Mouse (Mus musculus) lung, embryonic 16.5 days (tissue): ENCODE measurements around the gene Slc16a12. TPM values are rescaled to one million over a fixed set of nuclear protein-coding genes. Genes with fewer than 3 reads are reported as not detected.
A peak's percentile ranks its signal among the peaks of the same experiment; 100 is the strongest.
"Not testable (repeated sequence)": the region's sequence is repeated elsewhere in the genome, so short reads cannot be mapped to it uniquely, and the experiment has no call there.

Experiments used
- ATAC-seq: fragments of 200-750 bp; cut with Nextera tagmentation; 2 replicates; pipeline ENCODE4 v1.8.0; 2017; ENCODE audit warnings: low read depth, mild to moderate bottlenecking, moderate library complexity
- H3K27ac ChIP-seq: fragments of 300-500 bp; sonication (generic); 2 replicates; pipeline ENCODE4 v1.5.1; 2014; ENCODE audit warnings: mild to moderate bottlenecking, control low read depth, low read length
- H3K27me3 ChIP-seq: fragments of 300-500 bp; sonication (generic); 2 replicates; pipeline ENCODE4 v1.6.1; 2014; ENCODE audit warnings: low read depth, low read length, mixed read lengths; ENCODE audit not compliant: control insufficient read depth, insufficient read depth
- H3K36me3 ChIP-seq: fragments of 300-500 bp; sonication (generic); 2 replicates; pipeline ENCODE4 v1.6.1; 2014; ENCODE audit warnings: low read length; ENCODE audit not compliant: control insufficient read depth, insufficient read depth
- H3K4me1 ChIP-seq: fragments of 300-500 bp; sonication (generic); replicated peaks from 2 replicates; pipeline ENCODE4 v1.6.1; 2014; ENCODE audit warnings: low read length, mixed read lengths; ENCODE audit not compliant: control insufficient read depth, insufficient read depth
- H3K4me2 ChIP-seq: fragments of 300-500 bp; sonication (generic); 2 replicates; pipeline ENCODE4 v1.6.1; 2014; ENCODE audit warnings: low read depth, low read length, control low read depth
- H3K4me3 ChIP-seq: fragments of 300-500 bp; sonication (generic); 2 replicates; pipeline ENCODE4 v1.5.1; 2014; ENCODE audit warnings: mild to moderate bottlenecking, low read length, control low read depth
- H3K9ac ChIP-seq: fragments of 300-500 bp; sonication (generic); 2 replicates; pipeline ENCODE4 v1.6.1; 2014; ENCODE audit warnings: low read length, control low read depth
- H3K9me3 ChIP-seq: fragments of 300-500 bp; sonication (generic); 2 replicates; pipeline ENCODE4 v1.6.1; 2016; ENCODE audit warnings: low read length; ENCODE audit not compliant: control insufficient read depth
- WGBS: fragments of 180-500 bp; shearing (Covaris S2); extraction: QIAGEN DNeasy Blood & Tissue Kit; methylation state at CpG from one replicate; pipeline ENCODE4 v1.1.7; 2014; 5-methylcytosine and 5-hydroxymethylcytosine counted together
- polyA plus RNA-seq: library from polyadenylated mRNA; unstranded; fragments of >200 nt; fragmentation: Nextera tagmentation; extraction: Ambion mirVana; gene quantifications from 2 replicates; pipeline ENCODE4 v1.2.1, GENCODE M21; 2015

Slc16a12 gene
- polyA plus RNA-seq, 1 experiment from 2014 or later = 16.0 TPM

DNA sequence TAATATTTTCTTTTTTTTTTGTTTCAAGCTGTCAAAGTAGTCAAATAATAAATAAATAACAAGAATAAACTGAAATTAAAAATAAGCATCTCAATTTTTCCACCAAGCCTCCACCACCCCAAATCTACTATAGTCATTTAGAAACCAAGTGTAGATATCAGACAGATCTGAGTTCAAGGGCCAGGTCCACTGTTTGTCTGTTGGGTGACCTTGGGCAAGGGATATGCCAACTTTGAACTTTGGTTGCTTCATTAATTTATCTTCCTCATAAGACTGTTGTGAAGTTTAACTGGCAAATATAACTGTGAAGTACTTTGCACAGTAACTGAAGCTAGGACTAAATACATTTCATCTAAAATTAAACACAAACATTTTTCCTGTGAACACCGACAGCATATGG lies 8.6 kb upstream of the Slc16a12 start:
- Histone ChIP-seq H3K9ac (no peak overlapping the region), H3K9me3 (no peaks in the 10 kb centered on the region; the same call in 1 of the 2 replicates), H3K4me1 (peaks cover 5% of the 10 kb centered on the region; the same call in 1 of the 2 replicates), H3K36me3 (no peaks in the 10 kb centered on the region), H3K4me3 (no peak overlapping the region), H3K27me3 (no peaks in the 10 kb centered on the region), H3K27ac (no peak overlapping the region), H3K4me2 (no peak overlapping the region)
- 57% methylated on average over 1 of the region's 1 CpGs for WGBS
- ATAC-seq = no peak

DNA sequence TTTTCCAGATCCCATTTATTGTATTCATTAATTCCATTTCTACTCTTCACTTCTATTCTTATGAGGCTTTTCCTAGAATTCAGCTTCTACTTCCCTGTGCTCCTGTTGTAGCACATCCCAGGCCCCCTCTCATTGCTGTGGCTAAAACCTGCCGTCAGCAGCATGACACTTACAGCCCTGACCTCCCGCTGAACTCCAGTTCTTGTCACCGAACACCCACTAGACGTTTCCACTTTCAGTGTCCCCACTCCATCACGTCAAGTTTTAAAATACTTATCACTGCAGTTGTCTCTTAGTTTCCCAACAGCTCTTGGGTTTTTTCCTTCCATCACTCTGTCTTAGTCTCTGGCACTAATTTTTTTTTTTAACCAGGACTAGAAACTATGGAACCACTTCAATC lies 6.2 kb upstream of the Slc16a12 start:
- peaks cover 2% of the 10 kb centered on the region; the same call in 1 of the 2 replicates for H3K4me1 ChIP-seq
- whole genome bisulfite sequencing = 1% methylated on average over 5 of the region's 5 CpGs
- peak overlapping the region; percentile 37; the same call in 1 of the 2 replicates for H3K27ac ChIP-seq
- ATAC-seq = peak; percentile 49; the same call in 1 of the 2 replicates
- no peak overlapping the region for H3K4me3 ChIP-seq
- no peaks in the 10 kb centered on the region; the same call in 1 of the 2 replicates for H3K9me3 ChIP-seq
- no peak overlapping the region for H3K4me2 ChIP-seq
- no peaks in the 10 kb centered on the region for H3K27me3 ChIP-seq
- H3K9ac ChIP-seq = no peak overlapping the region
- H3K36me3 ChIP-seq = no peaks in the 10 kb centered on the region

DNA sequence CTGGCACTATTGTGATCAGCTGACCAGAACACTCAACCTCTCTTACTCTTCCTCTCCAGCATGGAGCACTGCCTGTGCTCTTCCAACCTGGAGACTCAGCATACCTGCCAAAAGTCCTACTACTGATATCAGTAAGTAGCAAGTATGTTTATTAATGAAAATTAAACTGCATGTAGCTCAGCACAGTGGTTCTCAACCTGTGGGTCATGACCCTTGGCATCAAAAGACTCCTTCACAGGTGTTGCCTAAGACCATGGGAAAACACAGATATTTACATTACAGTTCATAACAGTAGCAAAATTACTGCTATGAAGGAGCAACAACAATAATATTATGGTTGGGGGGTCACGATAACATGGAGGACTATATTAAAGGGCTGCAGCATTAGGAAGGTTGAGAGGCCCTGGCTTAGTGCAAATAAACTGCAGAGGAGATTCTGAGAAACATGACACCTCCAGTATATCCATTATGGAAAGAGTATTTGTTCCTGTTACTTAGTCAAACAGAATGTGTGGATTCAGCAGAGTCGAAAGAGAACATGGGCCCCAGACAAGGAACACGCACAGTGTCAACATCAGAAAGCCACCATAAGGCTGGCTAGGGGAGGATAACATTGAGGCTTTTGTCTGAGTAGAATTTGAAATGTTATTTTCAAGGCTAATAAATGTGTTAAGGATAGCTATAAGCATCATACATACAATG lies 5.5 kb upstream of the Slc16a12 start:
- peak; percentile 63 for ATAC-seq
- Histone ChIP-seq H3K27ac (peak overlapping the region; percentile 50), H3K9me3 (no peaks in the 10 kb centered on the region; the same call in 1 of the 2 replicates), H3K9ac (no peak overlapping the region), H3K4me1 (peaks cover 2% of the 10 kb centered on the region; the same call in 1 of the 2 replicates), H3K27me3 (no peaks in the 10 kb centered on the region), H3K36me3 (no peaks in the 10 kb centered on the region), H3K4me3 (no peak overlapping the region), H3K4me2 (no peak overlapping the region)
- WGBS = 28% methylated on average over 3 of the region's 3 CpGs

DNA sequence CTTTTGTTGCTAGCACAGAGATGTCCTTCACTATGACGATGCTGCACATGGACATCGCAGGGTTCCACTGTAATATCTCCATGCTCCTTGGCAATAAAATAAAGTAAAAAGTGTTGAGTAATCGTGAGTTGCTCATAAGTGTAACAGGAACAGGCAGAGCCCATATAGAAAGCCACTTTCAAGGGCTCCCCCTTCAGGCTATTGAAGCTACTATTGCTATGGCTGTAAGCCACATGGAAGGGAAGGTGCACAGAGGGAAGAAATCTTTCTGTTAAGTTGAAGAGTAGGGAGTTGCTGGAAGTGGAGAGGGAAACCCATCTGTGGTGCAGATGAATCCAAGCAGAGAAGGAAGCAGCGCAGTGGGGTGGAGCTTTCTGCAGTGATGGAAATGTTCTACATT lies 4.1 kb upstream of the Slc16a12 start:
- no peak overlapping the region for H3K9ac ChIP-seq
- WGBS = 64% methylated on average over 4 of the region's 4 CpGs

DNA sequence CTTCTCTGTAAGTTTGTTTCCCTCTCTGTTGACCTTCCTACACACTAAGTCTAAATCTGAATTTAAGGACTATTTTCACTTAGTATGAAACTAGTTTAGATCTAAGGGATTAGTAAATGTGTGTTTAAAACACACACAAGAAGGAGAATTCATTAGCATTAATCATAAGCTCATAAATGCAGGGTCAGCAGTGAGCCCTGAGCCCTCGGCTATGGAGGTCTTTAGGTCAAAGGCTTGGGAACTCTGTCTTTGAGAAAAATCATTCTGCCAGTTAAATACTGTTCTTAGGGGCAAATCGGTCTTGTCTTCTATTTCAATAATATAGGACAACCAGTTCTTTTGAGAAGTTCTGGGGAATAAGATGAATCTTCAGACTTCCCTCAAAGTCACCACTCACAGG lies 1.9 kb upstream of the Slc16a12 start:
- H3K27ac ChIP-seq = no peak overlapping the region
- WGBS = 75% methylated on average over 2 of the region's 2 CpGs
- H3K9me3 ChIP-seq = no peaks in the 10 kb centered on the region
- peaks cover 2% of the 10 kb centered on the region; the same call in 1 of the 2 replicates for H3K4me1 ChIP-seq
- H3K4me2 ChIP-seq = no peak overlapping the region
- peaks cover 6% of the 10 kb centered on the region; the same call in 1 of the 2 replicates for H3K27me3 ChIP-seq
- no peaks in the 10 kb centered on the region for H3K36me3 ChIP-seq
- no peak overlapping the region for H3K4me3 ChIP-seq
- ATAC-seq = no peak
- no peak overlapping the region for H3K9ac ChIP-seq

More for the DNA sequence above, 4.1 kb upstream of the Slc16a12 start:
- Histone ChIP-seq H3K4me2 (no peak overlapping the region), H3K36me3 (no peaks in the 10 kb centered on the region), H3K4me3 (no peak overlapping the region), H3K27me3 (peaks cover 6% of the 10 kb centered on the region; the same call in 1 of the 2 replicates), H3K27ac (peak overlapping the region; percentile 50), H3K4me1 (peaks cover 2% of the 10 kb centered on the region; the same call in 1 of the 2 replicates), H3K9me3 (no peaks in the 10 kb centered on the region; the same call in 1 of the 2 replicates)
- ATAC-seq = peak; percentile 27; the same call in 1 of the 2 replicates

DNA sequence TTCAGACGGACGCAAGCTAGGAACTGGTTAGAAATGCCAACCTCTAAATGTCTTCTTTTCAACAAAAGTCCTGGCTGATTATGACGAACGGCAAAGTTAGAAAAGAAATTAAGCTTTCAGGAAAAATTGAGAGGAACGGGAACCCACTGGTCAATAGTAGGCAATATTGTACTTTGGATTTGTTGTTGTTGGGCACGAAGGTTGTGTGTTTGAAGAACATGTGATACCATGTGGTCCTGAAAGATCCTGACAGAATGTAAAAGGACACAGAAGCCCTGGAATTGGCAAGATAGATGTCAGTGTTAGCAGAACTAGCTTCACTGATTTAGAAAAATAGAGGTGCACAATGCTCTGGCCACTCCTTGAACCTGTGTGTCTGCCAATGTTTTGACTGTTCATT lies 880 bp upstream of the Slc16a12 start:
- not testable (repeated sequence) for H3K9ac ChIP-seq, H3K4me1 ChIP-seq, H3K9me3 ChIP-seq, H3K27ac ChIP-seq, H3K27me3 ChIP-seq, H3K36me3 ChIP-seq, H3K4me3 ChIP-seq, ATAC-seq
- peak overlapping the region; percentile 95 for H3K4me2 ChIP-seq
- 84% methylated on average over 6 of the region's 6 CpGs for WGBS

DNA sequence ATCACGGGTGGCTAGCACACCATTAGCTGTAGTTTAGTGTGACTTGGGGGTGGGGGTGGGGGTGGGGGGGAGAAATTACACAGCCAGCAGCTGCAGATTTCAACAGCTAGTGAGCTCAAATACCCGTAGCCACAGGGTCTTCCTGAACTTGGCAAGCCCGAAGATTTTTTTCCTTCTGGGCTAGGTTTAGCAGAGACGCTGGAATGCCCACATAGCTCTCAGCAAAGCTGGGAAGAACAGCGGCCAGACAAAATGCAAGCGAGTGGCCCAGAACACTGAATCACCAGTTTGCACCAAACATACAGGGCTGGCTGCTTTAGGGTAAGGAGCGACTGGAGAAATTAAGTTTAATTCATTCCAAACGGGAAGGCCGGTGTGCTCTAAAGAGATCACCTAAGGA lies 888 bp downstream of the Slc16a12 start:
- H3K9ac ChIP-seq = peak overlapping the region; percentile 86
- peak overlapping the region; percentile 74 for H3K4me3 ChIP-seq

DNA sequence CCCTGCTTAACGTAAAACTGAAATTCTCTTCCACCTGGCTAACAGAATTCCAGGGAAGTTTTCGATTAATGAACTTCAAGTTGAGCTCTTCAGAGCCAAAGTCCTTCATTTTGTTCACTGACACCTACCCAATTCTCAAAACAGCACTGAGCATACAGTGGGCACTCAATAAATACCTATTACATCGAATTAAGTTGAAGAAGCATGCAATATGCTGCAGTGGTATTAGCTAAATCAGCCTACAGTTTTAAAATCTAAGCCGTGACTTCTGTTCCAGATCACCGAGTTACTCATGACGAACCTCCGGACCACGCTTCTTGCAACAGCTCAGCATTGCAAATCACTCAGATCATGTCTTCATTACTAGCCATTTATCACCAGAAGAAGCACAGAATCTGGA lies 2.1 kb downstream of the Slc16a12 start:
- peak overlapping the region; percentile 74 for H3K4me3 ChIP-seq
- H3K36me3 ChIP-seq = no peaks in the 10 kb centered on the region
- no peaks in the 10 kb centered on the region for H3K4me1 ChIP-seq
- H3K27me3 ChIP-seq = peaks cover 6% of the 10 kb centered on the region; the same call in 1 of the 2 replicates
- ATAC-seq = no peak
- H3K4me2 ChIP-seq = peak overlapping the region; percentile 95
- peak overlapping the region; percentile 98 for H3K27ac ChIP-seq
- WGBS = 47% methylated on average over 8 of the region's 8 CpGs
- no peaks in the 10 kb centered on the region for H3K9me3 ChIP-seq
- peak overlapping the region; percentile 86; the same call in 1 of the 2 replicates for H3K9ac ChIP-seq

More for the DNA sequence above, 888 bp downstream of the Slc16a12 start:
- peak overlapping the region; percentile 95 for H3K4me2 ChIP-seq
- H3K9me3 ChIP-seq = no peaks in the 10 kb centered on the region
- 0 out of 2 replicates have a peak, but pooled peaks cover under 1% of the 10 kb centered on the region for H3K4me1 ChIP-seq
- H3K27ac ChIP-seq = peak overlapping the region; percentile 98
- H3K27me3 ChIP-seq = peaks cover 6% of the 10 kb centered on the region; the same call in 1 of the 2 replicates
- peak; percentile 34 for ATAC-seq
- H3K36me3 ChIP-seq = no peaks in the 10 kb centered on the region
- WGBS = 3% methylated on average over 9 of the region's 9 CpGs

DNA sequence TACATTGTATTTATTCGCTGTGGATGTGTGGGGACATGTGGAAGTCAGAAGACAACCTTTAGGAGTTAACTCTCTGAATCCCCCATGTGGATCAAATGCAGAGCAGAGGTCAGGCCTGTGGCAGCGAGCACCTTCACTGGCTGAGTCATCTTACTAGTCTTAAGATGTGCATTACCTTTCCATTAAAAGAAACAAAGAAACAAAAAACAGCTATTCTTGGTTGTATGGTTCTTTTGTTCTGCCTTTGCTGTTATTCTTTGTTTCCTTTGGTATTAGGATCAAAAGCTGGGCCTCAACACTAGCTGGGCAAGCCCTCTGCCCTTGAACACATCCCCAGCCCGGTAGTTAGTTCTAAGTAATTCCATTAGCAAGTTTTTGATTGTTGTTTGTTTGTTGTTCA lies 9.2 kb downstream of the Slc16a12 start:
- ATAC-seq = no peak
- Histone ChIP-seq H3K4me3 (no peak overlapping the region), H3K4me1 (no peaks in the 10 kb centered on the region), H3K4me2 (no peak overlapping the region), H3K27me3 (no peaks in the 10 kb centered on the region), H3K9me3 (no peaks in the 10 kb centered on the region), H3K27ac (no peak overlapping the region), H3K9ac (no peak overlapping the region), H3K36me3 (0 out of 2 replicates have a peak, but pooled peaks cover 2% of the 10 kb centered on the region)
- 83% methylated on average over 3 of the region's 3 CpGs for WGBS
